Mouse (Mus musculus): ENCODE results near the gene Scgb1b18. TPM values are rescaled to one million over a fixed set of nuclear protein-coding genes. Genes with fewer than 3 reads are reported as not detected.

The Scgb1b18 gene
- not detected in 2 replicates for polyA plus RNA-seq (2012; rRNA removed; ENCODE audit: low replicate concordance)

GRCm38 (mm10) chr7:33185268-33185667 is at the start of gene Scgb1b18:
Scgb1b18 (plus strand) TSS chr7:33185568.

GRCm38 (mm10) chr7:33173764-33174163 is 11.6 kb upstream of the Scgb1b18 start, which contains the start of gene Scgb2b18:
Scgb2b18 (minus strand) TSS chr7:33173864.

Other genes with a start within 250 kb of the Scgb1b18 start
- gene Scgb2b17, start 129.0 kb upstream of the Scgb1b18 start, polyA plus RNA-seq (2012; rRNA removed; ENCODE audit: low replicate concordance) = 0.40 and 0.41 TPM in 2 replicates
- not detected in 2 replicates for gene Scgb1b17, start 122.1 kb upstream of the Scgb1b18 start, polyA plus RNA-seq (2012; rRNA removed; ENCODE audit: low replicate concordance)
- gene Scgb2b18, start 11.7 kb upstream of the Scgb1b18 start, polyA plus RNA-seq (2012; rRNA removed; ENCODE audit: low replicate concordance) = not detected in 2 replicates
- not detected in 2 replicates for gene Scgb2b19, start 94.8 kb downstream of the Scgb1b18 start, polyA plus RNA-seq (2012; rRNA removed; ENCODE audit: low replicate concordance)
- not detected in 2 replicates for gene Scgb1b19, start 101.7 kb downstream of the Scgb1b18 start, polyA plus RNA-seq (2012; rRNA removed; ENCODE audit: low replicate concordance)
- not detected in 2 replicates for gene Scgb2b20, start 180.8 kb downstream of the Scgb1b18 start, polyA plus RNA-seq (2012; rRNA removed; ENCODE audit: low replicate concordance)
- not detected in 2 replicates for gene Scgb1b20, start 187.7 kb downstream of the Scgb1b18 start, polyA plus RNA-seq (2012; rRNA removed; ENCODE audit: low replicate concordance)